Mouse (Mus musculus): ENCODE results near the gene Dnah6. TPM values are rescaled to one million over a fixed set of nuclear protein-coding genes. Genes with fewer than 3 reads are reported as not detected.

The Dnah6 gene
- polyA plus RNA-seq, 2 experiments: 0.04 to 0.06 TPM

GRCm38 (mm10) chr6:73228881-73229280 lies 7.4 kb upstream of the Dnah6 start:
- H3K27me3 ChIP-seq (ENCODE audit: control insufficient read depth, insufficient read depth, low read length): no peaks in the 10 kb centered on the region
- DNase-seq (ENCODE audit: low spot score) (no peak), ATAC-seq (ENCODE audit: low FRiP score, low read depth) (no peak)
- WGBS: 45% methylated on average over 3 of the region's 3 CpGs
- peak overlapping the region; percentile 70; the same call in 1 of the 2 replicates for H3K27ac ChIP-seq (replicated peaks; ENCODE audit: low read depth, low read length)
- H3K4me2 ChIP-seq (replicated peaks; ENCODE audit: low read depth, low read length, severe bottlenecking): no peak overlapping the region
- no peaks in the 10 kb centered on the region for H3K36me3 ChIP-seq (ENCODE audit: control insufficient read depth, insufficient read depth, low read length)
- no peak overlapping the region for H3K9ac ChIP-seq (ENCODE audit: low read depth, low read length, severe bottlenecking)
- H3K9me3 ChIP-seq (ENCODE audit: control insufficient read depth, low read length): no peaks in the 10 kb centered on the region
- no peak for TF ChIP-seq POLR2A (IDR thresholded peaks at IDR 0.05; ENCODE audit: borderline replicate concordance, extremely low read depth, insufficient read depth, insufficient read length)
- H3K4me1 ChIP-seq (ENCODE audit: control insufficient read depth, insufficient read depth, low read length): no peaks in the 10 kb centered on the region
- H3K4me3 ChIP-seq (replicated peaks; ENCODE audit: low read length): no peak overlapping the region

DNA sequence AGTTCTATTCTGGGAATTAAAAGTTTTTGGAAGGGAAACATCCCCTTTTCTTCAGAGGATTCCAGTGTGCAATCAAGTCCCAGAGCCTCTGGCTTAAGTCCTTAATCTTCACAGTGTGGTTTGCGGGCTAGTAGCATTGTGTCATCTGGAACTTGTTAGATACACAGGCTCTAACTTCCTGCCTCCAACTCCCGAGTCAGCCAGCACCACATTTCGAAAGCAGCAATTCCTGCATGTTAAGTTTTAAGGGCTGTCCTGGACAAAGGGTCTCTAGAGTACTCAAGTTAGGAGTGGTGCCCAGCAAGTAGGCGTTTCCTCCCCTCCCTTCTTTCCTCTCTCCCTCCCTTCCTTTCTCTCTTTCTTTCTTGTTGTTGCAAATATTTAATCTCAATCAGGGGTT lies 7.0 kb upstream of the Dnah6 start:
- no peak for TF ChIP-seq POLR2A (IDR thresholded peaks at IDR 0.05; ENCODE audit: borderline replicate concordance, extremely low read depth, insufficient read depth, insufficient read length)
- Histone ChIP-seq H3K4me2 (replicated peaks; ENCODE audit: low read depth, low read length, severe bottlenecking) (no peak overlapping the region), H3K9me3 (ENCODE audit: control insufficient read depth, low read length) (no peaks in the 10 kb centered on the region), H3K36me3 (ENCODE audit: control insufficient read depth, insufficient read depth, low read length) (no peaks in the 10 kb centered on the region), H3K27me3 (ENCODE audit: control insufficient read depth, insufficient read depth, low read length) (no peaks in the 10 kb centered on the region), H3K27ac (replicated peaks; ENCODE audit: low read depth, low read length) (peak overlapping the region; percentile 70; the same call in 1 of the 2 replicates), H3K4me1 (ENCODE audit: control insufficient read depth, insufficient read depth, low read length) (no peaks in the 10 kb centered on the region), H3K9ac (ENCODE audit: low read depth, low read length, severe bottlenecking) (no peak overlapping the region), H3K4me3 (replicated peaks; ENCODE audit: low read length) (no peak overlapping the region)
- ATAC-seq (ENCODE audit: low FRiP score, low read depth) (peak; percentile 66), DNase-seq (ENCODE audit: low spot score) (peak; percentile 76)
- 8% methylated on average over 4 of the region's 4 CpGs for WGBS

DNA sequence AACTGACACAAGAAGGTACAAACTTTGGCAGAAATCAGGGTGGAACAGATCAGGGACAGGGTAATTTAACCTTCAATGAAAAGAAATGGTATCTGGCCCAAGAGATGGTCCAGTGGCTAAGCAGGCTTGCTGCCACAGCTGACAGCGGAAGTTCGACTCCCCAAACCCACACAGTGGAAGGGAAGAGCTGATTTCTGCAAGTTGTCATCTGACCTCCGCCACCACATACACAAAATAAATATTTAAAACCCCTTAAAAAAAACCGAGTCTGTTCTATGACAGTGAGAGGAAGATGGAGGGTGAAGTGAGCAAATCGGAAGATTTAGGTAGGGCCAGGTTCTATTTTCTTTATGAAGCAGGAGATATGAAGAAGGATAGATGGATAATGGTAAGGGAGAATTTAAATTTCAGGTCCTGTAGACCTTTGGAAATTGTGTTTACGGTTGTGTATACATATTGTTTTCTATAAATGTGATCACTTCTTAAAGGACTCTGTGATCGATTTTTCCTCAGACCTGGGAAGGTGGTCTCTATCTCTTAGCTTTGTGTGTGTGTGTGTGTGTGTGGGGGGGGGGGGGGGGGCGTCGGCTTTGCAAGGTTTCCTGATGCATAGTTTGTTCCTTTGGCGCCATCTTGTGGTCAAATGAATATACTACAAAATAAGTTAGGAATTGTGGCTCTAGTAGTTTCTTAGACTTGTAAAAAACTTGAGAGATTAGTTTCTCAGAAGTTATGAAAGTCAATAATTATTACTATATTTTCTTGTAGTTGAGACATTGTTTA lies 6.1 kb upstream of the Dnah6 start:
- 40% methylated on average over 10 of the region's 10 CpGs for WGBS
- no peak overlapping the region for H3K27ac ChIP-seq (replicated peaks; ENCODE audit: low read depth, low read length)
- H3K4me1 ChIP-seq (ENCODE audit: control insufficient read depth, insufficient read depth, low read length): peaks cover 6% of the 10 kb centered on the region
- no peak overlapping the region for H3K4me3 ChIP-seq (replicated peaks; ENCODE audit: low read length)
- no peak overlapping the region for H3K9ac ChIP-seq (ENCODE audit: low read depth, low read length, severe bottlenecking)
- H3K4me2 ChIP-seq (replicated peaks; ENCODE audit: low read depth, low read length, severe bottlenecking): no peak overlapping the region
- no peak for ATAC-seq (ENCODE audit: low FRiP score, low read depth)
- DNase-seq (ENCODE audit: low spot score): peak; percentile 57
- no peak for TF ChIP-seq POLR2A (IDR thresholded peaks at IDR 0.05; ENCODE audit: borderline replicate concordance, extremely low read depth, insufficient read depth, insufficient read length)
- no peaks in the 10 kb centered on the region for H3K27me3 ChIP-seq (ENCODE audit: control insufficient read depth, insufficient read depth, low read length)
- no peaks in the 10 kb centered on the region for H3K36me3 ChIP-seq (ENCODE audit: control insufficient read depth, insufficient read depth, low read length)
- no peaks in the 10 kb centered on the region for H3K9me3 ChIP-seq (ENCODE audit: control insufficient read depth, low read length)

DNA sequence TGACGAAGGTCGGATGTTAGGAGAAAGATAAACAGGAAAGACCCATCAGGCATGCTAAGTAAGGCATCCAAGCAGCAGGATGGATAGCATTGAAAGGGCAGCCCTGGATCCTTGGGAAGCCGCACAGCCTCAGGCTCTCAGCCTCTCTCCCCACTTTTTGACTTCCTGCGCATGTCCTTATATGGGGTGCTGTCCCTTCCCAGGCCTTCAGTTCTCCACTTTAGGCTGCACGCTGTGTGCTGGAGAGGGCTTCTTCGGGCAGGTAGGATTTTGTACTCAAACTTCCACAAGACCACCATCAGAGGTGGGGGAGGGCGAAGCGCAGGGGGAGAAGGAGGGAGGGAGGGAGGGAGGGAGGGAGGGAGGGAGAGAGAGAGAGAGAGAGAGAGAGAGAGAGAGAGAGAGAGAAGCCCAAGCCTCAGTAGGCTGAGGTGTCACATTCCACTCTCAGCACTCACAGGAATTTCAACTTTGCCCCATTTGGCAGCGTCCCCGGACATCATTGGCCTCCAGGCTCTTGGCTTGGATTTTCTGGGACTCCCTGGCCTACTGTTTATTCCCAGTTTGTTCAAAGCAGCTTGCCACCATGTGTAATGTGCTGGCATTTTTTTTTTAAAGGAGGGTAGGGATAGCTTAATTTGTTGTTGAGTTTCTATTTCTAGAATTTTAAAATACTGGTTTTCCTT lies 1.5 kb upstream of the Dnah6 start:
- peak; percentile 66 for ATAC-seq (ENCODE audit: low FRiP score, low read depth)
- DNase-seq (ENCODE audit: low spot score): peak; percentile 89
- peak overlapping the region; percentile 46 for H3K27ac ChIP-seq (replicated peaks; ENCODE audit: low read depth, low read length)
- WGBS: 2% methylated on average over 10 of the region's 10 CpGs
- H3K4me2 ChIP-seq (replicated peaks; ENCODE audit: low read depth, low read length, severe bottlenecking): peak overlapping the region; percentile 34; the same call in 1 of the 2 replicates
- H3K9ac ChIP-seq (ENCODE audit: low read depth, low read length, severe bottlenecking): no peak overlapping the region
- peaks cover 9% of the 10 kb centered on the region for H3K4me1 ChIP-seq (ENCODE audit: control insufficient read depth, insufficient read depth, low read length)
- no peaks in the 10 kb centered on the region for H3K36me3 ChIP-seq (ENCODE audit: control insufficient read depth, insufficient read depth, low read length)
- H3K27me3 ChIP-seq (ENCODE audit: control insufficient read depth, insufficient read depth, low read length): no peaks in the 10 kb centered on the region
- no peaks in the 10 kb centered on the region for H3K9me3 ChIP-seq (ENCODE audit: control insufficient read depth, low read length)
- no peak overlapping the region for H3K4me3 ChIP-seq (replicated peaks; ENCODE audit: low read length)
- no peak for TF ChIP-seq POLR2A (IDR thresholded peaks at IDR 0.05; ENCODE audit: borderline replicate concordance, extremely low read depth, insufficient read depth, insufficient read length)

GRCm38 (mm10) chr6:73221958-73222735 lies 696 bp upstream of the Dnah6 start:
- no peak for TF ChIP-seq POLR2A (IDR thresholded peaks at IDR 0.05; ENCODE audit: borderline replicate concordance, extremely low read depth, insufficient read depth, insufficient read length)
- ATAC-seq (ENCODE audit: low FRiP score, low read depth) (peak; percentile 28; the same call in 1 of the 2 replicates), DNase-seq (ENCODE audit: low spot score) (peak; percentile 16)
- Histone ChIP-seq H3K36me3 (ENCODE audit: control insufficient read depth, insufficient read depth, low read length) (no peaks in the 10 kb centered on the region), H3K4me2 (replicated peaks; ENCODE audit: low read depth, low read length, severe bottlenecking) (peak overlapping the region; percentile 59), H3K27me3 (ENCODE audit: control insufficient read depth, insufficient read depth, low read length) (no peaks in the 10 kb centered on the region), H3K27ac (replicated peaks; ENCODE audit: low read depth, low read length) (no peak overlapping the region), H3K9me3 (ENCODE audit: control insufficient read depth, low read length) (no peaks in the 10 kb centered on the region), H3K4me3 (replicated peaks; ENCODE audit: low read length) (peak overlapping the region; percentile 32), H3K4me1 (ENCODE audit: control insufficient read depth, insufficient read depth, low read length) (peaks cover 9% of the 10 kb centered on the region), H3K9ac (ENCODE audit: low read depth, low read length, severe bottlenecking) (no peak overlapping the region)
- WGBS: 25% methylated on average over 23 of the region's 23 CpGs
